Mouse (Mus musculus) kidney, adult 2 months (tissue): ENCODE measurements around the gene Gls. TPM values are rescaled to one million over a fixed set of nuclear protein-coding genes. Genes with fewer than 3 reads are reported as not detected.

Experiments used
- DNase-seq: peaks from one replicate; pipeline ENCODE4 v3.0.0; 2021
- H3K27ac ChIP-seq: fragments of 200-500 bp; 2 replicates; pipeline ENCODE4 v1.5.1; 2012; ENCODE audit warnings: low read depth, low read length, control low read depth, inconsistent platforms; ENCODE audit not compliant: insufficient read depth
- H3K27me3 ChIP-seq: fragments of 200-500 bp; replicated peaks from 2 replicates; pipeline ENCODE4 v1.6.1; 2012; ENCODE audit warnings: mild to moderate bottlenecking, moderate library complexity, low read length, inconsistent platforms; ENCODE audit not compliant: control insufficient read depth, insufficient read depth
- H3K36me3 ChIP-seq: fragments of 200-500 bp; 2 replicates; pipeline ENCODE4 v1.6.1; 2012; ENCODE audit warnings: mild to moderate bottlenecking, moderate library complexity, low read length, inconsistent platforms; ENCODE audit not compliant: control insufficient read depth, insufficient read depth
- H3K4me1 ChIP-seq: fragments of 200-500 bp; 2 replicates; pipeline ENCODE4 v1.6.1; 2011; ENCODE audit warnings: low read length; ENCODE audit not compliant: control insufficient read depth, insufficient read depth
- H3K4me3 ChIP-seq: fragments of 200-500 bp; 2 replicates; pipeline ENCODE4 v1.5.1; 2011; ENCODE audit warnings: mild to moderate bottlenecking, low read depth, low read length, control low read depth; ENCODE audit not compliant: insufficient read depth
- CTCF ChIP-seq: fragments of 200-500 bp; conservative IDR thresholded peaks from 2 replicates; pipeline ENCODE4 v1.5.1; 2011; ENCODE audit warnings: low read depth, mild to moderate bottlenecking, control low read depth, low read length, moderate library complexity, mixed read lengths; ENCODE audit not compliant: insufficient read depth, insufficient read length
- POLR2A ChIP-seq: fragments of 200-500 bp; IDR thresholded peaks from one replicate; pipeline ENCODE4 v1.6.1; 2011; ENCODE audit warnings: low read depth, low read length, control low read depth
- WGBS: fragments of 180-500 bp; shearing (Covaris S2); methylation state at CpG from one replicate; pipeline ENCODE4 v1.1.7; 2018; 5-methylcytosine and 5-hydroxymethylcytosine counted together
- polyA plus RNA-seq: library from polyadenylated mRNA; depleted of rRNA; stranded (reverse); fragments of >200 nt; gene quantifications from 2 replicates; pipeline ENCODE4 v1.2.3, GENCODE M21; 2012; rRNA removed

Gls gene
- polyA plus RNA-seq, 1 experiment, result 62.9 TPM

DNA sequence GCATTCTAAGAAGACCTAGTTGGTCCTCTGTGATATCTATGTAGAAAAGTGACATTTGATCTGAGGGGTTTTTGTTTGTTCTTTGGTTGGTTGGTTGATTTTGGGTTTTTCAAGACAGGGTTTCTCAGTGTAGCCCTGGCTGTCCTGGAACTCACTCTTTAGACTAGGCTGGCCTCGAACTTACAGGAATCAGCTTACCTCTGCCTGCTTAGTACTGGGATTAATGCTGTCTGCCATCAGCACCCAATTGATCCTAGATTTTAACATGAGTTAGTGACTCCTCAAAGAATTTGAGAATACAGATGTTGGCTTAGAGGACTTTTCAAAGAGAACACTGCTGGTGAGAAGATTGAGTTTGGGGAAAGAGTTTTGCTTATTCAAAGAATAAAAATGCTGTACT is 115.3 kb downstream of the Gls start:
- Histone ChIP-seq H3K4me1 (peaks cover 4% of the 10 kb centered on the region; the same call in 1 of the 2 replicates), H3K36me3 (no peaks in the 10 kb centered on the region), H3K27me3 (no peaks in the 10 kb centered on the region), H3K27ac (no peak overlapping the region), H3K4me3 (no peak overlapping the region)
- TF ChIP-seq CTCF (no peak), POLR2A (no peak)
- WGBS, result 98% methylated on average over 1 of the region's 1 CpGs
- no peak for DNase-seq

- TF ChIP-seq CTCF (no peak), POLR2A (no peak)
- Histone ChIP-seq H3K4me3 (no peak overlapping the region), H3K36me3 (no peaks in the 10 kb centered on the region), H3K27ac (no peak overlapping the region), H3K27me3 (no peaks in the 10 kb centered on the region), H3K4me1 (peaks cover 4% of the 10 kb centered on the region; the same call in 1 of the 2 replicates)
- WGBS, result 87% methylated on average over 3 of the region's 3 CpGs
- DNase-seq, result no peak
Observed at GRCm38 (mm10) chr1:52116441-52116840, 116.6 kb downstream of the Gls start.

GRCm38 (mm10) chr1:52113666-52114069 is 119.4 kb downstream of the Gls start:
- no peaks in the 10 kb centered on the region for H3K36me3 ChIP-seq
- peak overlapping the region; percentile 48 for H3K4me3 ChIP-seq
- peak; percentile 99 for DNase-seq
- under 1% methylated on average over 32 of the region's 32 CpGs for WGBS
- TF ChIP-seq POLR2A (peak; percentile 65), CTCF (peak; percentile 93)
- H3K4me1 ChIP-seq, result peaks cover 4% of the 10 kb centered on the region; the same call in 1 of the 2 replicates
- no peaks in the 10 kb centered on the region for H3K27me3 ChIP-seq
- peak overlapping the region; percentile 69 for H3K27ac ChIP-seq

Other genes starting within 250 kb of the Gls start
- 0.16 and 0.99 TPM in 2 replicates for gene Stat4, start 246.1 kb downstream of the Gls start, polyA plus RNA-seq
- 35.0 and 40.8 TPM in 2 replicates for gene Stat1, start 113.8 kb downstream of the Gls start, polyA plus RNA-seq